Mouse (Mus musculus): ENCODE measurements around the gene Tmem140. TPM values are rescaled to one million over a fixed set of nuclear protein-coding genes. Genes with fewer than 3 reads are reported as not detected.

Tmem140 gene
- polyA plus RNA-seq, 1 experiment from 2014 or later = 0.62 TPM

DNA sequence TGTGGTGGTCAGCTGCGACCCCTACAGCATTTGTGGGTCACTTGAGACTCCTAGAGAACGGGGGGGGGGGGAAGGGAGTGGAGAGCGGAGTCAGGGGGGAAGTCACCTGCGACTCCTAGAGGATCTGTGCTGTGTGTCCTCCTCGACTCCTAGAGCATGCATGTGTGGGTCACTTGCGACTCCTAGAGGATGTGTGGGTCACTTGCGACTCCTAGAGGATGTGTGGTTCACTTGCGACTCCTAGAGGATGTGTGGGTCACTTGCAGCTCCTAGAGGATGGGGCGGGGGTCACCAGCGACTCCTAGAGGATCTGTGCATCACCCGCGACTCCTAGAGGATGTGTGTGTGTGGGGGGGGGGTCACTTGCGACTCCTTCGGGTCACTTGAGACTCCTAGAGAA lies 59.0 kb downstream of the Tmem140 start:
- Histone ChIP-seq H3K4me1 (ENCODE audit: control insufficient read depth, insufficient read depth, low read length) (no peaks in the 10 kb centered on the region; the same call in 1 of the 2 replicates), H3K27me3 (ENCODE audit: control insufficient read depth, insufficient read depth, low read length) (no peaks in the 10 kb centered on the region), H3K4me2 (no peak overlapping the region), H3K4me3 (ENCODE audit: low read depth, low read length) (no peak overlapping the region), H3K9me3 (replicated peaks; ENCODE audit: control insufficient read depth, low read length) (no peaks in the 10 kb centered on the region), H3K27ac (ENCODE audit: low read depth, low read length) (no peak overlapping the region), H3K9ac (ENCODE audit: low read depth, low read length) (no peak overlapping the region), H3K36me3 (ENCODE audit: control insufficient read depth, insufficient read depth, low read length) (no peaks in the 10 kb centered on the region)
- ATAC-seq (replicated peaks; ENCODE audit: insufficient number of reproducible peaks, low FRiP score, low TSS enrichment) = no peak
- WGBS (ENCODE audit: insufficient replicate concordance) = 42% methylated on average over 14 of the region's 14 CpGs

Other genes with a start within 250 kb of the Tmem140 start
- gene Agbl3, start 82.7 kb upstream of the Tmem140 start, polyA plus RNA-seq (2014; fragmentation: Nextera tagmentation; extraction: Ambion mirVana) = 4.0 and 4.7 TPM in 2 replicates
- gene Cyren, start 14.9 kb downstream of the Tmem140 start, polyA plus RNA-seq (2014; fragmentation: Nextera tagmentation; extraction: Ambion mirVana) = 10.2 and 11.2 TPM in 2 replicates
- 12.4 and 13.0 TPM in 2 replicates for gene Wdr91, start 47.7 kb downstream of the Tmem140 start, polyA plus RNA-seq (2014; fragmentation: Nextera tagmentation; extraction: Ambion mirVana)
- gene Stra8, start 57.0 kb downstream of the Tmem140 start, polyA plus RNA-seq (2014; fragmentation: Nextera tagmentation; extraction: Ambion mirVana) = not detected in 2 replicates
- gene Slc23a4, start 125.3 kb downstream of the Tmem140 start, polyA plus RNA-seq (2014; fragmentation: Nextera tagmentation; extraction: Ambion mirVana) = 0.17 and 0.18 TPM in 2 replicates

Measured in heart, embryonic 11.5 days (tissue).